Mouse (Mus musculus): ENCODE data around the gene Asb14.
"Not testable (repeated sequence)": the region's sequence is repeated elsewhere in the genome, so short reads cannot be mapped to it uniquely, and the experiment has no call there.

Asb14 gene

GRCm38 (mm10) chr14:26894392-26894791 is at the start of gene Asb14:
Gene Asb14, plus strand, starts transcription at chr14:26894557.
- DNase-seq: no peak

- DNase-seq: no peak
Measured at GRCm38 (mm10) chr14:26853053-26853452, 41.3 kb upstream of the Asb14 start.

- no peak for DNase-seq
Measured at GRCm38 (mm10) chr14:26854066-26854465, 40.3 kb upstream of the Asb14 start.

GRCm38 (mm10) chr14:26858364-26858763 is 36.0 kb upstream of the Asb14 start:
- DNase-seq: no peak

GRCm38 (mm10) chr14:26859024-26859423 is 35.3 kb upstream of the Asb14 start:
- DNase-seq: no peak

- DNase-seq: no peak
Measured at GRCm38 (mm10) chr14:26867356-26867755, 27.0 kb upstream of the Asb14 start.

GRCm38 (mm10) chr14:26868299-26868698 is 26.1 kb upstream of the Asb14 start:
- DNase-seq: no peak

GRCm38 (mm10) chr14:26878756-26879155 is 15.6 kb upstream of the Asb14 start:
- no peak for DNase-seq

GRCm38 (mm10) chr14:26879976-26880375 is 14.4 kb upstream of the Asb14 start:
- no peak for DNase-seq

- no peak for DNase-seq
Measured at GRCm38 (mm10) chr14:26881700-26882099, 12.7 kb upstream of the Asb14 start.

- no peak for DNase-seq
Measured at GRCm38 (mm10) chr14:26887244-26887643, 7.1 kb upstream of the Asb14 start.

GRCm38 (mm10) chr14:26890777-26891176 is 3.6 kb upstream of the Asb14 start:
- no peak for DNase-seq

GRCm38 (mm10) chr14:26899490-26899889 is 5.1 kb downstream of the Asb14 start:
- no peak for DNase-seq

GRCm38 (mm10) chr14:26900893-26901292 is 6.5 kb downstream of the Asb14 start:
- DNase-seq: no peak

- DNase-seq: no peak
Measured at GRCm38 (mm10) chr14:26907401-26907800, 13.0 kb downstream of the Asb14 start.

GRCm38 (mm10) chr14:26910461-26910860 is 16.1 kb downstream of the Asb14 start:
- DNase-seq: not testable (repeated sequence)

- DNase-seq: no peak
Measured at GRCm38 (mm10) chr14:26911201-26911600, 16.8 kb downstream of the Asb14 start.

GRCm38 (mm10) chr14:26911826-26912225 is 17.5 kb downstream of the Asb14 start:
- DNase-seq: no peak

- no peak for DNase-seq
Measured at GRCm38 (mm10) chr14:26913681-26914268, 19.4 kb downstream of the Asb14 start.

- DNase-seq: no peak
Measured at GRCm38 (mm10) chr14:26919310-26919709, 25.0 kb downstream of the Asb14 start.

- DNase-seq: no peak
Measured at GRCm38 (mm10) chr14:26923702-26924421, 29.5 kb downstream of the Asb14 start.

GRCm38 (mm10) chr14:26934891-26935290 is 40.5 kb downstream of the Asb14 start:
- no peak for DNase-seq

GRCm38 (mm10) chr14:26935558-26935957 is 41.2 kb downstream of the Asb14 start:
- no peak for DNase-seq

- DNase-seq: not testable (repeated sequence)
Measured at GRCm38 (mm10) chr14:26956139-26956538, 61.8 kb downstream of the Asb14 start.

GRCm38 (mm10) chr14:26960518-26960917 is 66.2 kb downstream of the Asb14 start:
- no peak for DNase-seq

Measured in cerebellum, adult 9-11 months (tissue).